Mouse (Mus musculus): Measurements from ENCODE around the gene Trpm8.

The Trpm8 gene

DNA sequence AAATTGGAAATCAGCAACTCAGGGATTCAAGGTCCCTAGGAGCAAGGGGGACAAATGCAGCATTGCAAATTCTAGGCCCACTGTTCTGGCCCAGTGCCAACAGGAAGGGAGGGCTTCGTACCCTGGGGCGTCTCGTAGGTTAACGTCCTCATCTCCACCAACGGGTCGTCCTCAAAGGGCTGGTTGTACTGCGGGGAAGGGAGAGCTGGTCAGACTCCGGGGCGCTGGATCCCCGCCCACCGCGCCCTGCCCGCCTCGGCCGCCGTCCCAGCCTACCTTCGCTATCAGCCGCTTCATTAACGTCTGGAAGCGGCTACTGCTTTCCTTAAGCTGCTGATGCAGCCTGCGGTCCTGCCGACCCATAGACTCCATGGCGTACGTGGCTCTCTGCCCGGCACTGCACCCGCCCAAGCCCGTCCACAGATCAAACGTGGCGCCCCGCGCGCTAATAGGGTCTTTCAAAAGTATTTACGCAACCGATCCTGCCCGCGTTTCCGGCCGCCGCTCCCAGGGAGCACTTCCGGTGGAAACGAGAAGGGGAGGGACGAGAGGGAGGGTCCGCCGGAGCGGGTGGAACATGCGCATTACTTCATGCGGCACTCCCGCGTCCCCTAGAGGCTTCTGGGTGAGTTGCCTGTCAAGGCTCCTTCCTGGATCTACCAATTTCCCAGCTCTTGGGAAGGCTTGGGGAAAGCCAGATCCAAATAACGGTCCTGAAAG is at the start of gene Trpm8, which contains the start of gene Hjurp:
Gene Trpm8 (plus strand): TSS at position 564 of the 720 bp plus-strand sequence.
Gene Hjurp (minus strand): TSS at position 536 of the 720 bp plus-strand sequence.
- peak; percentile 100 for DNase-seq

DNA sequence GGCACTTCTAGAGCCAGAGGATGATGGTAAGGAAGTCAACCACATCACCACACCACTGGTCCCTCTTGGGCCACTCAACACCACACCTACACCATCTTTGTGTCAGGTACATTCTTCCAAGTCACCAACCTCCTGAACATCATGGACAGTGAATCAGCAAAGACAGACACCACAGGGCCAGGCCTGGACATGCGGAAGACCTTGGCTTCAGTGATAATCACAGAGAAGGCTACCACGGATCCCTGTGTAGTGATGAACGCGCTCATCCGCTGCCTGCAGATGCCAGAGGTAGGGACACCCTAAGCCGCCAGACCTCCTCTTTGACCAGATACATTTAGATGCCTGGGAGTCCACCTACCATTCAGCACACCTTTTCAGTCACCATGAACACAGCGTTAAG is 49.3 kb upstream of the Trpm8 start:
- no peak for DNase-seq

DNA sequence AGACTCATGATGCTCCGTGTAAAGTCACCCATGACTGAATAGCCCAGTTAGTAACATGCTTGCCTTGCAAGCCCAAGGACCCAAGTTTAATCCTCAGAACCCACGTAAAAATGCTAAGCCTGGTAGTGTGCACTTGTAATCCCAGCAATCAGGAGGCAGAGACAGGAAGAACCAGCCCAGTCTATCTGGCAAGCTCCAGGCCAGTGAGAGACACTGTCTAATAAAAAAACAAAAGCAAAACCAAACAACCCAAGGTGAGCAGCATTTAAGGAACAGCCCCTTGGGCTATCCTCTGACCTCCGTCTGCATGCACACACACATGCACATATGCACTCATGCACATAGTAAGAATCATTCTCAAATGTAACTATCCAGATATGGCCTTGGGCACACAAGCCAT is 47.9 kb upstream of the Trpm8 start:
- no peak for DNase-seq

DNA sequence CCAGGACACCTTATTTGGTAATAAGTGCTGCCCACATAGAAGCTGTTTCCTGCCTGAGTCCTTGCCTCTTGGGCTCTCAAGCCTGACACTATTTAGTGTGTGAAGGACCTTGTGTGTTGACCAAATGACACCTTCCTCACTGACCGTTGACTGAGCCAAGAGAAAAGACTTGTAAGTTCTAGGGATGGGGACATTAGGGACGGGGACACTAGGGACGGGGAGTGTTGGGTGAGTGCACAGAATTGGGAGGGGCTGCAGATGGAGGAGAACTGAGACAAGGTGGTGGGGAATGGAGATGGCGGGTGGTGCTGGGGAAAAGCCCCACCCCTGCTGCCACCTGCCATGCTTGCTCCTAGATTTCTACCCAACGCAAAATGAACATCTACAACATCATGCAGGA is 47.5 kb upstream of the Trpm8 start:
- no peak for DNase-seq

DNA sequence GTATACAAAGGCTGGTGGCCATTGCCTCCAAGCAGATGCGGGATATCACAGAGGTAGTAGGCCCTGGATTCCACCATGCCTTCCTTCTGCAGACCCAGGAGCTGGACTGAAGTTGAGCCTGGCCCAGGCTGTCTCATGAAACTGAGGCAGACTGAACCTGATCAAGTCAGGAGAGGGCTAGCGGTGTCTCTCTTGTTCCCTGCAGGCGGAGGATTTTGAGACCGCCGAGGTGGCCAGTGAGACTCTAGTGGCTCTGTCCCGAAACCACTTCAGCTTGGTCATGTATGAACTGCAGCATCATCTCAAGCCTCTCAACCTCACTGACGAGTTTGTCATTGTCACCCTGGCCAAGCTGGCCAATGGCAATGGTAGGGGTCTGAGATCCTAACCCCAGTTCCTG is 47.0 kb upstream of the Trpm8 start:
- DNase-seq = no peak

DNA sequence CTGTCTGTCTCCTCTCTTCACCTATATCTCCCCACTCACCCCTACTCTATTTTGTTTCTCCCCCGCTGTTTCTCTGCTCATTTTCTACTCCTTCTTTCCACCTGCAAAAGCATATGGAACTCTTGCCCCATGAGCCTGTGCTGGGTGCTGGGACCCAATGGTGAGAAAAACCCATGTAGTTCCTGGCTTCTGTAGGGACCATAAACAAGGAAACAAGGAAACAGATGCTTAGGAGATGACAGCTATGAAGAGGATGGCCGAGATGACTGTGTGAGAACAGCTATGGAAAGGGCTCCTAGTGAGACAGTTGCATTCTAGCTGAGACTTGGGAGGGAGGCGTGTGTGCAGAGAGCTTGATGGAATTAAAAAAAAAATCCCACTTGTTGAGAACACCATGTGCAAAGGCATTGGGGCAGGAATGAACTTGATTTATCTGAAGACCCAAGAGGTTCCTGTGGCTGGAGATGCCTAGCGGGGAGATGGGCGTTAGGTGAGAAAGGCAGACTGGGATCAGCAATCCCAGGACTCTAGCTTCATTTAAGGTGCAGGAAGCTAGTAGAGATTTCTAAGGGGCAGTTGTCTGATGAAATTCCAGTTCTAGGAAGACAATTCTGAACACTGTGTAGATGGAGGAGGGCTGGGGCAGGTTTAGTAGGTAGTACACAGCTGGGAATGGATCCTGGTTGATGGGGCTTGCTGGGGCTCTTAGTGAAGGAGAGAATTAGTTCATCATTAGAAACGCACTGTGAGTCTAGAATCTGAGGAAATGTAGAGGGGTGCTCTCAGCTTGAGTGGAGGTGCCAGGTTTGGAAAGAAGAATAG is 46.3 kb upstream of the Trpm8 start:
- no peak for DNase-seq

DNA sequence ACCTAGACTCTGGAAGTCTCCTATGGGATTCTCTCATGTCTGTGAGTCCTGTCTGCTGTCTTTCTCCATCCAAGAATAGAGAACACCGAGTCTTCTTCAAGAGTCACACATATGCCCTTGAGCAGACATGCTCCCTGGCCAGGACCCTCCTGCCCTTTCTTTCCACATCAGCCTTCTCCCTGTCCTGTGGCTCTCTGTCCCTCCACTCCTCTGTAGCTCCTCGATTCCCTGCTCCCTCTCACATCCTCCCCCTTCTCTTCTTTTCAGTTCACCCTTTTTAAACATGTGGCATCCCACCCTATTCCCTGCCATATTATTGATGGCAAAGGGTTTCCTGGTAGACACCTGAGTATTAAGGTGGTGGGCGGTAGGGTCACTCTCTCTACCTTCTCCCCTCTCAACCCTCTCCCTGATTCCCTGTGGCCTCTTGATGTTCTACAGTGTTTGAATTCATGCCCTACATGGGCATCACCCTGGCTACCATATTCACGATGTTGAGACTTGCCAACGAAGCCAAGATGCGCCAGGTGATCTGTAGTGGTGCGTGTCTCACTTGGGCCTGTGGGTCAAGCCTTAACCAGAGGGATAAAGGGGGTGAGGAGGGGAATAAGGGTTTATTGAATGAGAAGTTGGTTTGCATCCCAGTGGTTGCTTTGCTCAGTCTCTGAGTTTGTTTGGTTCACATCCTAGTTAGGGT is 45.5 kb upstream of the Trpm8 start:
- no peak for DNase-seq

DNA sequence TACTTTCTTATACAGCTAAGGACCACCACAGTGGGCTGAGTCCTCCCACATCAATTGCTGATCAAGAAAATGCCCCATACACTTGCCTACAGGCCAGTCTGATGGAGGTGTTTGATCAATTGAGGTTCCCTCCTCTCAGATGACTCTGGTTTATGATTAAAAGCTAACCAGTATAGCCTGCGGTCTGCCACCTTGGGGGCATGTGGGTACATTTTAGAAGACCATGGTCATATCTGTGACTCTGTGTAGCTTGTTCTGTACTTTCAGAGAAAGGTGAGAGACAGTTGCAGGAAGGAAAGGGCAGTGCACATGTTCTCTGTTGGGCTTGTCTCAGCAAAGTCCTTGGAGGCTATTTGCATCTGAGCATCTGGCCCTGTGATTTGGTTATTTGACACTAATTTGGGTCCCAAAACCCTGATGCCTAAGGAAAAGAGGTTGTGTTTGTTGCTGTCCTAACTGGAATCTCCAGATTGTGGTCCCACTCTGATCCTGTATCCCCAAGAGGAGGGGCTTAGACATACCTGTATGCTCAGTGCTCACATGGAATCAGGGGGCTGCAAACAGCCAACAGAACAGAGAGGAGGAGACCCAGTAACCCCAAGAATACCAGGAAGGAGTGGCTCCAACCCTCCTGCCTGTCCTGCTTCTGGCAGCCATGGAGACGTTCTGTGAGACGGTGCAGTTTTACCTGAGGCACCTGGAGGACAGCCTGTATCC is 44.6 kb upstream of the Trpm8 start:
- no peak for DNase-seq

DNA sequence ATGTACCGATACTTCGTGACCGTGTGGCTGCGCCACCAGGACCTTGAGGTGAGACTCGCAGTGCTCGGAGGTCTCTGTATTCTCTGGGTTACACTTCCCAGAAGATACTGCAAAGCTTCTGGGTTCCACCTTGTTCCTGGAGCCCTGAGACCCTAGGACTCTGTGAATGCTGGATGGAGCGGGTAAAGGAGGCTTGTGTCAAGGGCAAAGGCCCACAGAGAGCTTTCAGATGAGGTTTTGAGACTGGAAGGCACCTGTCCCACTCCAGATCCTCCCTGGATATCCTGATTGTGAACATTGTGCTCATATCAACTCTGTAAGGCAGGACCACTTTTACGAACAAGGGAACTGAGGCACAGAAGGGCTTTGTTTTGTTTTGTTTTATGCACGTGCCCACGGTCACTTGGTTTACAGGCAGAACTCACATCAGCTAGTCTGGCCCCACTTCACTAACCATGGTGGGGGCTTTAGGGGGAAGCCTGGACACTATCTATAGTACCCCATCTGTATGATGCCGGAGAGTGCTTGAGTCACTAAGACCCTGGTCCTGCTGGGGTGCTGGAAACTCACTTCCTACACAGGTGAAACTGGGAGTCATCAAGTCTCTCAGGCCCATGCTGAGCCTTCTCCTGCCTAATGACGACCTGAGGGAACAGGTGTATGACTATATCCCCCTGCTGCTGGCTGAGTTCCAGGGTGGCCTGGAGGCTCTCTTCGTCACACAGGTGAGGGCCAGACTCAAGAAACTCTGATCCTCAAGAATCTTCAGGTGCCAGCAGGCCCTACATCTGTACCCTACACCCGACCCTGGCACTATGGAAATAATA is 43.8 kb upstream of the Trpm8 start:
- no peak for DNase-seq

DNA sequence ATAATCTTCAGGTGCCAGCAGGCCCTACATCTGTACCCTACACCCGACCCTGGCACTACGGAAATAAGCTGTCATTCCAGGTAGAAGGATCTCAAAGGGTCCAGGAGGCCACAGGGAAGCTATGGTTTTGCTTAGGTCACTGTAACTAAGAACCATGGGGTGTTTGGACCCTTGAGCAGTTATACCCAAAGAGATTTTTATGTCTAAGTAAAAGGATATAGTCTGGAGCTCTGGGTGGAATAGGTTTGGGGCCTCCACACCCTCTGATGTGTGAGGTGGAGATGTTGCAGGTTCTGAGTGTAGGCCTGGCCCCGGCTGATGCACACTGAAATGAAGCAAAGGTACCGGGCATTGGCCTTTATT is 43.2 kb upstream of the Trpm8 start:
- no peak for DNase-seq

DNA sequence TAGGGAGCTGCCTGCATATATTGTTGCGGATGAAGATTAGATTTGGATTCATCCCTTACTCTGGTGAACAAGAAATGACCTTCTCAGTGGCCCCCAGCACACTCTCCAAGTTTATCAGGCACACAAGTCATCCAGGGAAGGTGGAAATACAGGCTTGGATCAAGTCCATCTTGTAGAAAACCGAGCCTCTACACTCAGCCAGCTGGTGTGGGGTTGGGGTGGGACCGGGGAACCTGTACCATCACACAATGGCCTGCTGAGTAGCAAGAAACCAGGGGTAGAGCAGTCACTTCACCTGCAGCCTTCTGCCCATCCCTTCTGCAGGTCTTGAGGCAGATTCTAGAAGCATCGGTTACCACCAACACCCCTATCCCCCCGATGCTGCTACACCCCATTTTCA is 42.8 kb upstream of the Trpm8 start:
- no peak for DNase-seq

DNA sequence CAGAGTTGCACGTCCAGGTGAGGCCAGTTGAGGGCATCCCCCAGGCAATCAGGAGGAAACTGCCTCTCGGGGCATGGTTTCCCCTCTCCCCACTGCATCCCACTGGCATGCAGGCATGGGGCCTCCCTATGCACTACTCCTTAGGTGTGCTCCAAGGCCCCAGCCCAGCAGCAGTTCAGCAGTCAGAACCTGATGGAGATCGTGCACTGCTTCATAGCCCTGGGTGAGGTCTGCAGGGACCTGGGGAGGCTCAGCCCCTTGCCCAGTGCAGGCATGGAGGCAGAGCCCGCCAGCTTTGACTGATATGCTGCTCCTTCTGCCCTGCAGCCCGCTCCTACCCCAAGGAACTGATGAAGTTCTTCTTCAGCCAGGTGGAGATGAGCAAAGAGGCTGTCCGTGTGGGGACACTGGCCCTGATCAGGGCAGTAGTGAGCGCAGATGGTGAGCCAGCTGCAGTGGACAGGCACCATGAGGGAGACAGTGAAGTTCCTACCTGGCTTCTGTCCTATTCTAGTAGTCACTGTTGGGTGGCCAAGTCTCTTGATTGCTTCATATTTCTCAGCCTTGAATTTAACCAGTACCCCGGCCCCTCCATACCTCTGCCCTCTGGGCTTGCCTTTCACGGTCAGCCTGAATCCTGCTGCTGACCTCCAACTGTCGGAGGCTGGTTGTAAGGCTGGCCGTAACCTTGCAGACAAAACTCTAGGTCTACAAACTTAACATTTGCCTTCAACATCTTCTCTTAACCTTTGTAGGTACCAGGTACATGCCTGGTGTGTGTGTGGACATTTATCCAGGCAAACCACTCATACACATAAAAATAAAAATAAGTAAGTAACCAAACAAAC is 42.2 kb upstream of the Trpm8 start:
- DNase-seq = no peak

DNA sequence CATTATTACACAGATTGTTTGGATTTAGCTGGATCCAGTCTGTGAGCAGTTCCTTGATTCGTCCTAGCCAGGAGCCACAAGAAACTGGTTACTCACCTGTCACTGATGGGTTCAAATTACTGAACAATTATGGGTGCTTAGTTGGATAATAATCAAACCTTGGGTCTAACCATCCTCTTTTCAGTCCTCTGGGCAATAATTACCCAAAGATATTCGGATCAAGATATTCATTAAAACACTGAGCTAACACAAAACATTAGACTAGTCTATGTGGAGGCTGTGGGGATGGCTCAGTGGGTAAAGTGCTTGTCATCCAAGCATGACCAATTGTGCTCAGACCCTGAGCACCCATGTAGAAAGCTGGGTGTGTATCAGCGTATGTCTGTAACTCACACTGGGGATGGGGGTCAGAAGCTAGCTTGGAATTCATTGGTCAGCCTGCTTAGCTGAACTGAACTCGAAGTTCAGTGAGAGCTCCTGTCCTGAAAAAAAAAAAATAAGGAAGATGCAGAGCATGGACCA is 41.5 kb upstream of the Trpm8 start:
- no peak for DNase-seq

DNA sequence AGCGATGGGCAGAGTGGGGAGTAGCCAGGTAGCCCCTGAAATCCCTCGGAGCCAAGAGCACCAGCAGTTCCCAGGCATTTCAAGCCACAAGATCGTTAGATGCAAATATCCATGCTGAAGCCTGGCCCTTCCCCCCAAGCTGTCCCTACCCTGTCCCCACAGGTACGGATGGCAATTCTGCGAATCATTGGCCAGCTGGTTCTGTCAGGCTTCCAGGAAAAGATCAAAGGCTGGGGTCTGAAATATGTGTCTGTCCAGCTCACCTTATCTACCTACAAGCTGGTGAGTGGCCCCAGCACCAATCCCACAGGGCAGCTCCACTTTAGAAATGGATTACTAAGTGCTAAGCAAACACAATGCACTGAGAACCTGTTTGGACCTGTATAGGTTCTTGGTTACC is 40.1 kb upstream of the Trpm8 start:
- no peak for DNase-seq

DNA sequence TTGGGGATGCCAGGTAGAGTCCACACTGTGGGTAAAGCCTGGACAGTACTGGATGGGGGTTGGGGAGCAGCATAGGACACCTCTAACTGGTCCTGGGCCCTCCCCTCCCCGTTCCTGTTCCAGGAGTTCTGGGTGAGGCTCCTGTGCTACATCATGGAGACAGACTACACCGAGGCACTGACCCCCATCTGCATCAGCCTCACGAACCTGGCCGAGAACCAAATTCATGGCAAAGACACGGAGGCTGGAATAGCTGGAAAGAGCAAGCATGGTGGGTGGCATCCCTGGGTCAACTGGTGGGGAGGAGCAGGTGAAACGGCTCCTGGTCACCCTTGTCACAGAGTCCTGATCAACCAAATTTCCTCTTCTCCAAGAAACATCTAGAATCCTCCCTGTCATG is 38.7 kb upstream of the Trpm8 start:
- DNase-seq = no peak

DNA sequence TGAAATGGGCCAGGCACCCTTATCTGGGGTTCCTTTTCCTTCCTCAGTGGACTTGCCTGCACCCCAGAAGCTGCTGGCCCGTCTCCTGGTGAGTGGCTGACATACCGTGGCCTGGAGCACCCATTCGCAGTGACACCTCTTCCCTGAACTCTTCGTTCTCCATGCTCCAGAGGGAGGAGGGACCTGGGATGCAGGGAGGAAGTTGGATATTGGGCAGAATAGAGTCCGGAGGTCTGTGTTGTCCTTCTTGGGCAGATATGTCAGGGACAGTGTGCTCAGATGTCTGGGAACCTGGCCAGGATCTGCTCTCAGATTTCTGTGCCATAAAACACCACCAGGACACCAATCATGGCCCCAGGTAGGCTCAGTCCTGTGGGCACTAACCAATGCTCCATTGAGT is 37.4 kb upstream of the Trpm8 start:
- DNase-seq = no peak

DNA sequence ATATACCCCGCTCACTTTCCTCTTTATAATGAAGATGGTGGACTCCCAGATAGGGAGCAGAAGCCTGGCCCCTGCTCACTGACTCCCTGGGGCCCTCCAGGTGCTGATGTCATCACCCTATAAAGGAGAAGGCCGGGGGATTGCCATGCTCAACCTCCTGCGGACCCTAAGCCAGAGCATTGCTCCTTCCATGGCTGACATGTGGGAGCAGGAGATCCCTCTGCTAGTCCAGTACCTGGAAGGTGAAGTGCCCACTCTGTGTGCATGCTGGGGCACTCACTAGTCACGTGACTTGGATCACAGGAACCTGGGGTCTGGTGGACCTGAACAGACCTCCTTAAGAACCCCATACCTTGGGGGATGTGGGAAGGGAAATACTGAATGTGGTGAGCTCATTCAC is 36.9 kb upstream of the Trpm8 start:
- DNase-seq = no peak

DNA sequence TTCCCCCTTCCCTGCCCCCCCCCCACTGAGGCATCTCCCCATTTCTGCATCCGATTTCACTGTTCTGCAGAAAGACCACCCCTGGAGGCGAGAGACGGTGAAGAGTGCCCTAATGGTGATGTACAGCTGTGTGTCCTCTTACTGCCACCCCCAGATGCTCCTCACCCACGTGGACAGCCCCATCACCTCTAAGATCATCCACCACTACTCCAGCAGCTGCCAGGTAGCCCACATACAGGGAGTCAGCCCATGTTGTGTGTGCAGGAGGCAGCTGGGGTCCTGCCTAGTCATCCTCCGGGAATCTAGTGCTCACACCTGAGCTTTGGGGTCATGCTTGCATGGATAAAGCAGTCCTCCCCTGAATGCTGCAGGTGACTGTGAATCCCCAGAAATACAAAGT is 33.6 kb upstream of the Trpm8 start:
- DNase-seq = no peak

DNA sequence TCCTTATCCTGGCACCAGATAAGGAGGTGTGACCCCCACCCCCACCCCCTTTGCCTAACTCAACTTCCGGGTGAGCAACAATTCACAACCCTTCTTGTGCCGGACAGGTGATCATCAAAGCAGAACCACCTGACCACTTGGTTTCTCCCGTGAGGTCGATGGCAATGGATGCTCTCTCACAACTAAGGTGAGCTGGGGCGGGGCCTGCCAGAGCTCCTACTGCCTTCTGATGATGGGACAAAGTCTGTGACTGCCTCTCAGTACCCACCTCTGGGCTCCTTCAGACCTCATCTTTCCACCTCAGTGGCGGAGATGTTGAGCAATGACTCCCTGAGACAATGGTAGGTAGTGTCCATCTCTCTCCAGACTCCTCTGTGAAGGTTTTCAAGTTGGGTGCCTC is 31.6 kb upstream of the Trpm8 start:
- no peak for DNase-seq

DNA sequence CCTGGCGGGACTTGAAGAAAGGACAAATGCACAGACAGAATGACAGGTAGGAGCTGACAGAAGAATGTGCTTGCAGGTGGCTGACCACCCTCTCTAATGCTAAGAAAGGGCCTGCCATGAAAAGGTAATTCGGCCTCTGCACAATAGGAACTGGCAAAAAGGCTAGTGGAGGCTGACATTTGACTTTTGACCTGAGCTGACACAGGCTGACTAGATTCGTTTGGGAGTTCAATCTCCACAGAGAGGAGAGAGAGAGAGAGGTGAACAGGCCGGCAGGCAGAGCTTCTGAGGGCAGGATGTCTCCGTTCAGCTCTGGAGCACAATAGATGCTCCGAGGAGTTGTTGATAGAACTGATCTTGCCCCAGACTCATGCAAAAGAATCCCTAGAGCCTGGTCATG is 31.1 kb upstream of the Trpm8 start:
- DNase-seq = no peak

DNA sequence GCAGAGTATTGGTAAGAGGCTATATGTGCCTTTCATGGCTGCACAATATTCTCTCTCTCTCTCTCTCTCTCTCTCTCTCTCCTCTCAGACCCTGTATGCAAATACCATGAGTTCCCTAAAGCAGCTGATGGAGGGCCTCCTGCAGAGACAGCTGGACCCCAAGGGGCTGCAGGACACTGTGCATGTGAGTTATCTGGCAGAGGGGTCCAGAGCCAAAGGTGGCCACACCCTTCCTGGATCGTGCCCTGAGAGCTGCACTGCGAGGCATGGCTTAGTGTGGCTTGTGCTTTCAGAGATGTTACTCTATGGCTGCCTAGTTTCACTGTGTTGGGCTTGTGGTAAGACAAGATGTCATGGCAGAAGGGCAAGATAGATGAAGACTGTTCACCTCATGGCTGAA is 29.8 kb upstream of the Trpm8 start:
- DNase-seq = no peak

All from cerebellum, adult 8-10 months (tissue).